Mouse (Mus musculus) cerebral cortex, adult 2 months (tissue): ENCODE measurements around the gene Hyal5.

Source experiments
- WGBS: fragments of 180-500 bp; shearing (Covaris S2); methylation state at CpG from one replicate; pipeline ENCODE4 v1.1.7; 2018; 5-methylcytosine and 5-hydroxymethylcytosine counted together

The Hyal5 gene

GRCm38 (mm10) chr6:24857697-24858096 is at the start of gene Hyal5:
Gene Hyal5 (plus strand): TSS chr6:24857997.

GRCm38 (mm10) chr6:24822070-24822469 is 35.7 kb upstream of the Hyal5 start:
- 50% methylated on average over 2 of the region's 2 CpGs for WGBS

- WGBS = 57% methylated on average over 2 of the region's 2 CpGs
Observed at GRCm38 (mm10) chr6:24860320-24860719, 2.5 kb downstream of the Hyal5 start.

GRCm38 (mm10) chr6:24863649-24864048 is 5.9 kb downstream of the Hyal5 start:
- 91% methylated on average over 4 of the region's 4 CpGs for WGBS

- WGBS = 66% methylated on average over 11 of the region's 11 CpGs
Observed at GRCm38 (mm10) chr6:24894146-24894873, 36.5 kb downstream of the Hyal5 start.

GRCm38 (mm10) chr6:24894874-24895183 is 37.0 kb downstream of the Hyal5 start:
- 28% methylated on average over 2 of the region's 2 CpGs for WGBS

- whole genome bisulfite sequencing = 77% methylated on average over 3 of the region's 3 CpGs
Observed at GRCm38 (mm10) chr6:24905101-24905500, 47.3 kb downstream of the Hyal5 start.

GRCm38 (mm10) chr6:24907824-24908223 is 50.0 kb downstream of the Hyal5 start:
- WGBS = 92% methylated on average over 2 of the region's 2 CpGs

- 81% methylated on average over 2 of the region's 2 CpGs for WGBS
Observed at GRCm38 (mm10) chr6:24910016-24910727, 52.4 kb downstream of the Hyal5 start.

- 94% methylated on average over 2 of the region's 2 CpGs for WGBS
Observed at GRCm38 (mm10) chr6:24913591-24913990, 55.8 kb downstream of the Hyal5 start.

GRCm38 (mm10) chr6:24925076-24925785 is 67.4 kb downstream of the Hyal5 start:
- 79% methylated on average over 11 of the region's 11 CpGs for WGBS
